Mouse (Mus musculus): ENCODE data around the gene Scarb1. TPM values are rescaled to one million over a fixed set of nuclear protein-coding genes. Genes with fewer than 3 reads are reported as not detected.

Scarb1 gene
- polyA plus RNA-seq, 1 experiment from 2014 or later, result 28.0 TPM

DNA sequence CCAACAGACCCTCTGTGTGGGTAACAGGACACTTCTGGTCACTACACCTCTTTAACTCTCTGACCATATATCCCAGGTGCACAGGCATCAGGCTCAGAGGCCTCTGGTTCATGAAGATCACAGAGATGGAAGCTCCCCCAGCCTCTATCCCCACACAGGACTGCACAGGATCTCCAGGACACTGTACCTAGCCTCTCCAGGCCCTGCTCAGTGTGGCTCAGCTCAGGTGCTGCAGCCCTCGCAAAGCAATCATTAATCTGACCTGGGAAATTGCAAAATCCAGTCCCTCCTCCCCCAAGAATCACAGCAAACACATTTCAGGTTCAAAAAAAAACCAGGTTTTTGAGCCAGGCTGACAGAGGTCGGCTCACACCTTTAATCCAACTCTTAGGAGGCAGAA lies 29.9 kb downstream of the Scarb1 start:
- no peaks in the 10 kb centered on the region for H3K36me3 ChIP-seq
- H3K4me1 ChIP-seq (replicated peaks), result peaks cover 5% of the 10 kb centered on the region; the same call in 1 of the 2 replicates
- no peak overlapping the region for H3K4me2 ChIP-seq
- H3K27me3 ChIP-seq, result no peaks in the 10 kb centered on the region
- WGBS, result 83% methylated on average over 2 of the region's 2 CpGs
- no peak overlapping the region for H3K4me3 ChIP-seq
- ATAC-seq (ENCODE audit: low FRiP score), result no peak
- H3K9ac ChIP-seq, result no peak overlapping the region
- no peaks in the 10 kb centered on the region for H3K9me3 ChIP-seq
- H3K27ac ChIP-seq, result no peak overlapping the region

DNA sequence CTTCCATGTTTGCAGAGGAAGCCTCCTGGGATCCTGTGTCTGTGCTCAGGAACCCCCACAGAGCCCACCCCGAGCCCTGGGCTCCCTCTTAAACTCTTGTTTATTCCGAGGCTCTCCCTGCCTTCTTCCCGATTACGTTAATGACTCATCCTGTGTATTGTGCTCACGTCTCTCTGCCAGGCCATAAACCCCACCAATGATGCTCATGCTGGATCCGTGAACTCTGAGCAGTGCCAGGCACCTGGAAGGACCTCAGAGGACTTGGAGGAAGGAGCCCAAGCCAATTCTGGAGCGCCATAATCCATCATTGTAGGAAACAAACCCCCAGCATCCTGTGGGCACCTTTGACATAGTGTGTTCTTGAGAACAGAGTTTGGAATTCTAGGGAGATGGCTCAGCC lies 31.7 kb downstream of the Scarb1 start:
- no peak overlapping the region for H3K4me3 ChIP-seq
- 81% methylated on average over 7 of the region's 7 CpGs for WGBS
- no peak overlapping the region for H3K4me2 ChIP-seq
- no peaks in the 10 kb centered on the region for H3K36me3 ChIP-seq
- peaks cover 8% of the 10 kb centered on the region for H3K4me1 ChIP-seq (replicated peaks)
- no peak for ATAC-seq (ENCODE audit: low FRiP score)
- H3K9ac ChIP-seq, result no peak overlapping the region
- no peaks in the 10 kb centered on the region for H3K27me3 ChIP-seq
- no peak overlapping the region for H3K27ac ChIP-seq
- H3K9me3 ChIP-seq, result no peaks in the 10 kb centered on the region

DNA sequence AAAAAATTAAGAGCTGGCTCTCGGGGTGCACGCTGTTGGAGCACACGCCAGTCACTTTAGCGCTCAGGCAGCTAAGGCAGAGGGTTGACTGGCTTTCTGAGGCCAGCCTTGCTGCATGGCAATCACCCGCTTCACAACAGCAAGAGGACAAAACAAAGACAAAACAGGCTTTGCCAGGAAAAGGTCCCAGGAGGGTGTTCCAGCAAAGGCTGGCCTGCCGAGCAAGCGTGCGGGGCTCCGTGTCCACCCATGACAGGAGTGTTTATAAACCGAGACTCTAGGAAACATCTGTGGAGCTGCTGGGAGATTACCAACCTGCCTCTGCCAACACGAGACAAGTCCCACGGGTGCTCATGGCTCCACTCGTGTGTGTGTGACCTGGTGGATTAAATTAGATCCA lies 34.1 kb downstream of the Scarb1 start:
- Histone ChIP-seq H3K4me3 (no peak overlapping the region), H3K27me3 (no peaks in the 10 kb centered on the region), H3K4me2 (no peak overlapping the region), H3K27ac (no peak overlapping the region), H3K4me1 (replicated peaks) (peaks cover 8% of the 10 kb centered on the region), H3K9ac (no peak overlapping the region), H3K9me3 (no peaks in the 10 kb centered on the region), H3K36me3 (peaks cover 3% of the 10 kb centered on the region; the same call in 1 of the 2 replicates)
- no peak for ATAC-seq (ENCODE audit: low FRiP score)
- 70% methylated on average over 13 of the region's 13 CpGs for WGBS

DNA sequence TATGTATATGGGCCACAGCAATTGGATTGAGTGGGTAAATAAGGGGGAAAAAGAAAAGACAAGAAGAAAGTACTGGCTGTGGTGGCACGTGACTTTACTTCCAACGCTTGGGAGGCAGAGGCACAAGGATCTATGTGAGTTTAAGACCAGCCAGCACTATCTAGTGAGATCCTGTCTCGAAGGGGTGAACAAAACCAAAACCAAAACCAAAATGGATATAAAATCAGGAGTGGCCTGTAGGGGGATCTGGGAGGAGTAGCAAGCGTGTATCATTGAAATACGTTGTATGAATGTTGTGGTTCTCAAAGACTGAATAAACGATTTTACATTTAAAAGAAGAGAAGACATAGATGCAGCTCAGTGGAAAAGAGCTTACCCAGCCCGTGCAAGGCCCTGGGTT lies 34.5 kb downstream of the Scarb1 start:
- 91% methylated on average over 7 of the region's 7 CpGs for WGBS
- Histone ChIP-seq H3K36me3 (peaks cover 3% of the 10 kb centered on the region; the same call in 1 of the 2 replicates), H3K4me2 (no peak overlapping the region), H3K4me3 (no peak overlapping the region), H3K27me3 (no peaks in the 10 kb centered on the region), H3K4me1 (replicated peaks) (peaks cover 8% of the 10 kb centered on the region), H3K27ac (no peak overlapping the region), H3K9me3 (no peaks in the 10 kb centered on the region), H3K9ac (no peak overlapping the region)
- ATAC-seq (ENCODE audit: low FRiP score), result no peak

DNA sequence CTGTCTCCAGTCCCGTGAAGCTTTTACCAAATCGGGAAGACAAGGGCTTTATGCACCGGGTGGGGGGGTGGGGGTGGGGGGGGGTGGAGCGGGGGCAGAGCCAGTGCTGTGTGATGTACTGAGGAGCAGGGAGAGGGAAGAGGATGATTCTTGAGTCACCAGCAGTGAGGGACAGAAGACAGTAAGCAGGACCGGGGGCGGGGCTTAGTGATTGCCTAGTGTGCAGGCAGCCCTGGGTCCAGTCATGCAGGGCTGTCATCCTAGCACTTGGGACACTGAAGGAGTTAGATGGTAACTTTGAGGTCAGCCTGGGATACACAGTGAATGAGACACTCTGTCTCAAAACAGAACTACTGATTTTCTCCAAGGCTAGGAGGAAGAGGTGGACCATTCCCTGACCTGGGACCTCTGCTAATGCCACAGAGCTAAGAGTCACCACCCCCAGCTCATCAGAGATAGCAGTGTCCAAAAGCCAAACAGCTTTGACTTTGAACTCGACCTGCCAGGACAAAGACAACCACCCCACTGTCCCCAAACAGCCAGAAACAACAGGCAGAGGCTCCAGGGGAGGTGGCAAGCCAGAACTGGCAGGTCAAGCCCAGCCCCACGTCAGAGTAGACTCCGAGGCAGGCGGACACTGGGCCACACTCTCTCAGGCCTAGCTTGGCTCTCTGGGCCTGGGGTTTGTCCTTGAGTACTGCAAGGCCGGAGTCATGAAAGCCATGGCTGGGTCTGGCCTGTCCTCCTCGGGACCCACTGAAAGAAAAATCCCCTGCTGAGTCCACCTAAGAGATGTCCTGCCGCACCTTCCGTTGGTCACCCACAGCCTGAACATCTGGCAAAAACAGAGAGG lies 35.4 kb downstream of the Scarb1 start:
- Histone ChIP-seq H3K27me3 (no peaks in the 10 kb centered on the region), H3K4me2 (no peak overlapping the region), H3K4me1 (replicated peaks) (peaks cover 8% of the 10 kb centered on the region), H3K9ac (no peak overlapping the region; the same call in 1 of the 2 replicates), H3K36me3 (peaks cover 5% of the 10 kb centered on the region; the same call in 1 of the 2 replicates), H3K27ac (no peak overlapping the region), H3K9me3 (no peaks in the 10 kb centered on the region), H3K4me3 (no peak overlapping the region)
- WGBS, result 53% methylated on average over 14 of the region's 14 CpGs
- ATAC-seq (ENCODE audit: low FRiP score), result no peak

DNA sequence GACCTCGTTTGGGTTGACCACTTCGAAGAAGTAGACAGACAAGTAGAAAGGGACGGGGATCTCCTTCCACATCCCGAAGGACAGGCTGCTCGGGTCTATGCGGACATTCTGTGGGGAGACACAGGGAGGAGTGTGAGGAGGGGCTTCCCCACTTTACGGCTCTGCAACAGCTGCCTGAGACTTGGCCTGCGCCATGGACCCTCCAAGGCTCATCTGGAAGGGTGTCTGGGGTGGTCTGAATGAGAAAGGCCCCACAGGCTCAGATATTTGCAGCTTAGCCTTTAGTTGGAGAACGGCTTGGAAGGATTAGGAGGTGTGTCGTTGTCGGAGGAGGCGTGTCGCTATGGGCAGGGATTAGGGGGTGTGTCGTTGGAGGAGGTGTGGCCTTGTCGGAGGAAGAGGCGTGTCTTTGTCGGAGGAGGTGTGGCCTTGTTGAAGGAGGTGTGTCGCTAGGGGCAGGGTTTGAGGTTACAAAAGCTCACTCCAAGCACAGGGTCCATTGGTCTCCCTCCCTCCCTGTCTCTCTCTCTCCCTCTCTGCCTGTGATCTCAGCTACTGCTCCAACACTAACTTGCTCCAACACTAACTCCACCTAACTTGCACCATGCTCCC lies 36.5 kb downstream of the Scarb1 start:
- Histone ChIP-seq H3K4me3 (no peak overlapping the region), H3K9ac (no peak overlapping the region), H3K27me3 (no peaks in the 10 kb centered on the region), H3K27ac (no peak overlapping the region), H3K36me3 (peaks cover 17% of the 10 kb centered on the region), H3K4me2 (no peak overlapping the region), H3K9me3 (no peaks in the 10 kb centered on the region), H3K4me1 (replicated peaks) (peaks cover 8% of the 10 kb centered on the region)
- ATAC-seq (ENCODE audit: low FRiP score), result peak; percentile 39; the same call in 1 of the 2 replicates
- 28% methylated on average over 18 of the region's 18 CpGs for WGBS

DNA sequence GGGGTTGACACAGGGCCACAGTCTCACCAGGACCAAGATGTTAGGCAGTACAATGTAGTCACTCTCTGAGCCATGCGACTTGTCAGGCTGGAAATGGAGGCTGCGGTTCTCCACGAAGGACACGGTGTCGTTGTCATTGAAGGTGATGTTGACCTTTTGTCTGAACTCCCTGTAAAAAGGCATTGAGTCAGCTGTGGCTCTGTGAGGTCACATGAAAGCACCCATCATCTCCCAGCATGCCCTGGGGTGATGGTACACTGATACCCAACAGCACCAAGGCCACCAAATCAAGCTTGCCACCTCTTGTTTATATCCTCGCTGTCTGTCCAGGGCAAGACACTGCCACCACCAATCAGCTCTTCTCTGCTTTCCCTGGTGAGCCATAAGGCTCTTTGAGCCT lies 37.8 kb downstream of the Scarb1 start:
- Histone ChIP-seq H3K36me3 (peaks cover 24% of the 10 kb centered on the region), H3K4me1 (replicated peaks) (peaks cover 8% of the 10 kb centered on the region), H3K4me2 (no peak overlapping the region), H3K27me3 (no peaks in the 10 kb centered on the region), H3K9me3 (no peaks in the 10 kb centered on the region), H3K4me3 (no peak overlapping the region), H3K9ac (no peak overlapping the region), H3K27ac (no peak overlapping the region)
- 90% methylated on average over 6 of the region's 6 CpGs for WGBS
- no peak for ATAC-seq (ENCODE audit: low FRiP score)

DNA sequence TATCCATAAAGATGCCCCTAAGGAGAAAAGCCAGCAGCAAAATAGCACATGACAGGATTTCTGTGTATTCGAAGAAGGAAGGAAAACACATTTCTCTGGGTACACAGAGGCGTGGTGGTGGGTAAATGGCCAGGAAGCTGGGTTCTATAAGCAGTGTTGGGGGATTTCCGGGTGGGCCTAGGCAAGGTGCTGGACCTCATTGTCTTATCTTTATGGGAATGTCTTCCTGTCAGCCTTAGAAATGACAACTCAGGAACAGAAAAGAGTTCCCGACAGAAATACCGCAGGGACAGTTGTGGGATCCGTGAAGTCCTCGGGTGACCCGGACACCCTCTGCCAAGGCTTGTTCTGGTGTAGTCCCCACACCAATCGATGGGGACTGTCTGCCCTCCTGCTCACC lies 42.7 kb downstream of the Scarb1 start:
- Histone ChIP-seq H3K9ac (no peak overlapping the region), H3K4me1 (replicated peaks) (no peaks in the 10 kb centered on the region), H3K4me2 (no peak overlapping the region), H3K4me3 (no peak overlapping the region), H3K27me3 (no peaks in the 10 kb centered on the region), H3K9me3 (no peaks in the 10 kb centered on the region), H3K36me3 (peaks cover 58% of the 10 kb centered on the region), H3K27ac (no peak overlapping the region)
- no peak for ATAC-seq (ENCODE audit: low FRiP score)
- 87% methylated on average over 9 of the region's 9 CpGs for WGBS

DNA sequence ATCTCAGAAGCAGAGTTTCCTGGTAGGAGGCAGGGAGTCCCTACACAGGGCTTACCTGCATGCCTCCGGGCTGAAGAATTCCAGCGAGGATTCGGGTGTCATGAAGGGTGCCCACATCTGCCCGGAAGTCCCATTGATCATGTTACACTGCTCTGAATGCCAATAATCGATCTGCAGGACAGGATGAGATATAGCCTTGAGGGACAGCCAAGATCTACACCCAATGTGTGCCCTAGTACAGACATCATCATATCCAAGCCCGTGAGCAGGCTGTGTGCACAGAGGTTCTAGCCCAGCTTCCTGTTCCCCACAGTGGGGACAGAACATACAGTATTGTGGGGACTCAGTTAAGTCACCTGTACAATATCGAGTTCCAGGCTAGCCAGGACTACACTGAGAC lies 43.7 kb downstream of the Scarb1 start:
- Histone ChIP-seq H3K9me3 (no peaks in the 10 kb centered on the region), H3K9ac (no peak overlapping the region), H3K27ac (no peak overlapping the region), H3K27me3 (no peaks in the 10 kb centered on the region), H3K4me2 (no peak overlapping the region), H3K4me1 (replicated peaks) (no peaks in the 10 kb centered on the region), H3K4me3 (no peak overlapping the region), H3K36me3 (peaks cover 60% of the 10 kb centered on the region)
- WGBS, result 96% methylated on average over 7 of the region's 7 CpGs
- no peak for ATAC-seq (ENCODE audit: low FRiP score)

DNA sequence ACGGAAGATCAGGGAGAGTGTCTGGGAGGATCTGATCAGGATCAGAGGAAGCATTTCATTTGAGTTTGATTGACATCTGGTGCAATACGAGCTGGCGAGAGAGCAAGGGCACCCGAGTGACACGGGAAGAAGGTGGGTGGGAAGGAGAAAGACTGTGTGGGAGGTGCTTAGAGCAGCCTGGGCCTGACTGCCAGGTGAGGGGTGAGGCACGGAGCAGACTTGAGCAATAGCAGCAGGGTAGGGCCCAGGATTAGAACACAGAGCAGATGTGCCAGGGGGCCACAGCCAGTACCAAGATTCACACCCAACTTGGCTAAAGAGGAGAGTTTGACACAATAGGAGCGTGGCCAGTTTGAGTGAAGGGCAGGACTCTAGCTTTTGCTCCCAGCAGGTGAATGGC lies 47.9 kb downstream of the Scarb1 start:
- Histone ChIP-seq H3K36me3 (peaks cover 38% of the 10 kb centered on the region), H3K27ac (no peak overlapping the region), H3K27me3 (no peaks in the 10 kb centered on the region), H3K9me3 (no peaks in the 10 kb centered on the region), H3K4me3 (no peak overlapping the region), H3K9ac (no peak overlapping the region), H3K4me1 (replicated peaks) (no peaks in the 10 kb centered on the region), H3K4me2 (no peak overlapping the region)
- no peak for ATAC-seq (ENCODE audit: low FRiP score)
- WGBS, result 68% methylated on average over 7 of the region's 7 CpGs

DNA sequence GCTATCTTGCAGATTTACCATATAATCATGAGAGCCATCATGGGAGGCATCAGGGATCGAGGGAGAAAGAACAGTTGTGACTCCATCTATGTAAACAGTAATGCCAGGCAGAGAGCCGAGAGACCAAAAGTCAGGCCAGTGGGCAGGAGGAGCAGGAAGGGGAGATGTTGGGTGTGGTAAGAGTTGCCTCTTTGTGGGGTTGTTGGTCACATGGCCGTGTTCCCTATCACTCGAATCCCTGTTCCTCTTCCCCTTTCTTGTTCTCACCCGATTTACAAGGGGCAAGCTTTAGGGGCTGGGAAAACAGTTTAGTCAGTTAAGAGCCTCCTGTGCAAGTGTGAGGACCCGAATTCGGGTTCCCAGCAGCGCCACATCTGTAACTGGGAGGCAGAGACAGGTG lies 49.0 kb downstream of the Scarb1 start:
- no peak overlapping the region for H3K4me3 ChIP-seq
- no peaks in the 10 kb centered on the region for H3K27me3 ChIP-seq
- no peak overlapping the region for H3K27ac ChIP-seq
- no peak overlapping the region for H3K4me2 ChIP-seq
- WGBS, result 91% methylated on average over 8 of the region's 8 CpGs
- H3K9ac ChIP-seq, result no peak overlapping the region
- H3K36me3 ChIP-seq, result peaks cover 33% of the 10 kb centered on the region
- no peaks in the 10 kb centered on the region for H3K4me1 ChIP-seq (replicated peaks)
- no peak for ATAC-seq (ENCODE audit: low FRiP score)
- H3K9me3 ChIP-seq, result no peaks in the 10 kb centered on the region

DNA sequence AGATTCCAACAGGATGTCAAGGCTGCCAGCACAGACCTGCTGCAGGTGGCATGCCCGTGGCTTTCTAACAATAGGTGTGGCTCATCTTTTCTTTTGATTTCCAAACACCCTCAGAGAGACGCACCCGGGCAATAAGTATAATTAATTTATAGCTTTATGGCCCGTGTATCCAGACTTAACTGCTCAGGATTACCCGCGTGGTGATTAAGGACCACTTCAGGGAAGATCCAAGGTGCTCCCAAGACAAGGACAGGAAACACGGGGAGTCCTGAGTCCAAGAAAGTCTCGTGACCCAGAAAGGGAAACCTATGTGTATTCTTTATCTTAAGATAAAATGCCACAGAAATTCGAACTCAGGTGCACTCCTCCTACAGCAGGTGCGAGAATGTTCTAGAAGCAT lies 49.5 kb downstream of the Scarb1 start:
- Histone ChIP-seq H3K4me3 (no peak overlapping the region), H3K27ac (no peak overlapping the region), H3K4me1 (replicated peaks) (no peaks in the 10 kb centered on the region), H3K9ac (no peak overlapping the region), H3K4me2 (no peak overlapping the region), H3K27me3 (no peaks in the 10 kb centered on the region), H3K36me3 (peaks cover 32% of the 10 kb centered on the region), H3K9me3 (no peaks in the 10 kb centered on the region)
- ATAC-seq (ENCODE audit: low FRiP score), result no peak
- 88% methylated on average over 10 of the region's 10 CpGs for WGBS
